Mouse (Mus musculus): ENCODE results near the gene Mypn.

The Mypn gene

DNA sequence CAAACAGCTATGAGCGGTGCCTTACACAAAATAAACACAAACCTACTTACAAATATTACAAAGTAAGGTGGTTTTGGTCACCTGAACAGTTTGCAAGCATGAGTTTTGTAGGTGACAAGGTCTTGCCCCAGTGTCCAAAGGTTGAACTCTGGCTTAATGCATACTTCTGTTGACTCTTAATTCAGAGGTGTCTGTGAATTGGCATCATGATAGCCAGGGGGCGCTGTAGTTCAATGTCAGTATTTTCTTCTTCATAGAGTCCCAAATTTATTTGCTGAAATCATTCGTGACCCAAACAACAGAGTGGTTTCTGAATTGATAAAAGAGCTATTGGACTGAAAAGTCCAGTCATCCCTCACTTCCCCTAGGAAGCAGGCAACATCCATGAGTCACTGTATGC, 50.2 kb downstream of the Mypn start:
- peak; percentile 57 to 84 for DNase-seq

DNA sequence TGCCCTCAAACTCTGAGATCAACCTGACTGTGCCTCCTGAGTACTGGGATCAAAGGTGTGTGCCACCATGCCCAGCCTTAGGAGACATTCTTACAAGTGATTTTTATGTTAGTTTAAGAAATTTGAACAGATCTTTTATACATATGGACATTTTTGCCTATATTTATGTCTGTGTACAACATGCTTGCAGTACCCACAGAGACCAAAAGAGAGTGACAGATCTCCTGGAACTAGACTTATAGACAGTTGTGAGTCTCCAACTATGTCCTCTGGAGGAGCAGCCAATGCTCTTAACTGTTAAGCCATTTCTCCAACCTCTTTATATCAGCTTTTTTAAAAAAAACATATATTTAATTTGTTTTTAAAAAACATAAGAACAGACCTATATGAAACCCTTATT, 51.4 kb downstream of the Mypn start:
- no peak for DNase-seq

DNA sequence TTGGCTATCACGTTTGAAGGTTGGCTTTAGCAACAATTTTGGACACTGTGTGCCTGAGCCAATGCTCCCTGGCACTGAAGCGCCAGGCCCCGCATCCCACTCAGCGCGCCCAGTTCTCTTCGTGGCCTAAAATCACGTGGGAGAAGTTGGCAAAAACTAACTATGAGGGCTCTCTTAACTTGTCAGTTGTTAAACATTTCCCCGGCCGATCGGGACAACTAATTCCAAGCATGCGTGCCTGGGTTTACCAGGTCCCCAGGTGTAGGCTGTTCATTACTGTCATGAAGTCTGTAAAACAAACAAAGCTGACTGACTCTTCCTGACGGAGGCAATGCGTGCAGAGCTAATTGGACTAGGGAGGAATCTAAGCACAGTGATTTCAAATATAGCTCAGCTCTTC, 61.1 kb downstream of the Mypn start:
- DNase-seq, result no peak

DNA sequence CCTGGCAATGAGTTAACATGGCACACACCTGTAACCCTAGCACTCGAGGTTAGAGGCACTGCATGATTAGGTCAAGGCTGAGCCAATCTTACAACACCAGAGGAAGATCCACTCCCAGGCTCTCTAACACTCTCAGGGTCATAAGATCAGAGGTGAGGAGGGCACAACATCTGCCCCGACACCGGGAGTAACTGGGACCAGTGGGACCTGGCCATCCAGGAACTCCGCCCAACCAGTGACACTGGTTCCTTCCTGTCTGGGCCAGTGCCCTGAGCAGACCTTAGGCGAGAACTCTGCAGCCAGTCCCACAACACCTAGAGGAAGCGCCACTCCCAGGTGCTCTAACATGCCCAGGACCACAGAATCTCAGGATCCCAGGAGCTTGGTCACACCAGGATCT, 67.3 kb downstream of the Mypn start:
- DNase-seq, result no peak

DNA sequence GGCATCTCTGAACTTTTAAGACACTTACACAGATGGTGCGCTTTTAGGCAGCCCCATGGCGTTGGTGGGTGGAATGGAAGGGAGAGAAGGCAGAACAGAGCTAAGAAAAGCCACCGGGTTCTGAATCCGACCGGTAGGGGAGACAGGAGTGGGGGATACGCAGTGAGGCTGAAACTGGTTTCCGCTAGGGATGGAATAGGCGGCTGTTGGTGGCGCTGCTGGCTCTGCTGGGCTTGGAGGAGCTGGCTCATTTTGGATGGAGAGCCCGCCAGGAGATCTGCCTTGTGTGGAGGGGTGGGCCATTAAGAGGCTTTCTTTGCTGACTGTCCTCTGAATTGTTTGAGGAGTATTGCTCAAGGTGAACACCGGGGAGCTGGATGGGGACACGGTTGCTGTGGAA, 68.1 kb downstream of the Mypn start:
- DNase-seq, result no peak

DNA sequence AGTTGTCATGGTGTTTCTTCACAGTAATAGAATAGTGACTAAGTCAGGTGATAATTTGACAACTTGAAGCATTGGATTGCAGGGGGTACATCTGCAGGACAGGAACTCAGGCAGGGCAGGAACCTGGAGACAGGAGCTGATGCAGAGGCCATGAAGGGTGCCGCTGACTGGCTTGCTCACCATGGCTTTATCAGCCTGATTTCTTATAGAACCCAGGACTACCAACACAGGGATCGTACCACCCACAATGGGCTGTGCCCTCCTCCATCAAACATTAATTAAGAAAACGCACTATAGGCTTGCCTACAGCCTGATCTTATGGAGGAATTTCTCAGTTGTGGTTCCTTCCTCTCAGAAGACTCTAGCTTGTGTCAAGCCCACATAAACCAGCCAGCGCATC, 70.4 kb downstream of the Mypn start:
- no peak for DNase-seq

DNA sequence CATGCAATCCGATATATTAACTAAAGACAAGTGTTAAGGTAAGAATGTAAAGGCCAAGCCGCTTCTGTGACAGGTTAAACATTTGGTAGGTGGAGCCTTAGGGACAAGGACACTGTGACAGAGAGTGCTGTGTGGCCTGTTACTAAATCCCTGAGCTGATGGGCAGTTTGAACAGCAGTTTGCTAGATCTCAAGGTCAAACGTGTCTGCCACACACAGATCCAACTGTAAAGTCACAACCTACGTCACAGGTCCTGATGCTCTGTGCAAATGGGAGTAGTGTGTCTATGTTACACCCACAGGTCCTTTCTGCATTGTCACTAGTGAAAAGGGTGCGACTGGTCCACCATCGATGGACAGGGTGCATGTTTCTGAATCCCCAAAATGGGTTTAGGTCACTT, 71.4 kb downstream of the Mypn start:
- DNase-seq, result no peak

DNA sequence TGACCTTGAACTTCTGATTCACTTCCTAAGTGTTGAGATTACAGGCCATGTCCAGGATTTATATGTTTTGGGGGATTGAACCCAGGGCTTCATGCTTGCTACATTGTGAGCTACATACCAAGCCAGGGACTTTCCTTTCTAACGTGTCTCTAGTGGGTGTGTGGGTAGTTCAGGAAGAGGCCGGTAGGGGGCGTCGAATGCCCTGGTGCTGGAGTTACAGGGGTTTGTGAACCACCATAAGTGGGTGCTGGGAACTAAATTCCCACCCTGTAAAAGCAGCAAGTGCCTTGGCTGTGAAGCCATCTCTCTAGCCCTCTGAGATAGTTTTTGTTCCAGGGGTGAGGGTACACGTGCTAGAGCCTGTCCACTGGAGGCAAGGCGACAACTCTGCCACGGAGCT, 73.3 kb downstream of the Mypn start:
- no peak for DNase-seq

DNA sequence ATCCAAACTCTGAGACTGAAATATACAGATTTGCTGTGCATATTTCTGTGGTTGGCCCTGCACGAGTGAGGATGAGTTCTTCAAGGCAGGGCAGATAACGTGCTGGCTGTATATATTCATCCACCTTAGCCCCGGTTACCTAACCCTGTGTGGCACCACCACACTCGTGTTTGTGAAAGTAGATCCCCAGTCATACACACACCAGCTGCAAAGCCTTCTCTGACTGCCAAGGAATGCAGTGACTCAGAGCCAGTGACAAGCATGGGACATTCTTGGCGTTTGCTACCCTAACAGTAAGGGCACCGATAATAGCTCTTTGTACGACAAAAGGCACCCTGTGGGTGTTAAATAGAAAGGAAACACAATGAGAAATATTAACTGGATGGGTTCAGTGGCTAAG, 75.5 kb downstream of the Mypn start:
- DNase-seq, result no peak

DNA sequence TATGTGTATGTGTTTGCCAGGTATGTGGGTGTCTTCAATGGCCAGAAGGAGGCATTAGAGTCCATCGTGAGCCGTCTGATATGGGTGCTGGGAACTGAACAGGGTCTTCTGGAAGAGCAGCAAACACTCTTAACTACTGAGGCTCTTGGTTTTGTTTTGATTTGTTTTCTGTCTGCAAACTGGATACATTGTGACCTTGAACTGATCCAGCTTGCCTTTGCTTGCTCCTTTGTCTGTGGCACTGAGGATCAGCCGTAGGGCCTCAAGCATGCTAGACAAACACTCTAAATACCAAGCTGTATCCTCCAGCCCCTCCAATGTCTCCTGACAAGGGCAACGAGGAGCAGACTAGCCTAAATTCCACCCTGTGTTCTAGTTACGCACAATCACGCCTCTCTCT, 76.6 kb downstream of the Mypn start:
- DNase-seq, result no peak

DNA sequence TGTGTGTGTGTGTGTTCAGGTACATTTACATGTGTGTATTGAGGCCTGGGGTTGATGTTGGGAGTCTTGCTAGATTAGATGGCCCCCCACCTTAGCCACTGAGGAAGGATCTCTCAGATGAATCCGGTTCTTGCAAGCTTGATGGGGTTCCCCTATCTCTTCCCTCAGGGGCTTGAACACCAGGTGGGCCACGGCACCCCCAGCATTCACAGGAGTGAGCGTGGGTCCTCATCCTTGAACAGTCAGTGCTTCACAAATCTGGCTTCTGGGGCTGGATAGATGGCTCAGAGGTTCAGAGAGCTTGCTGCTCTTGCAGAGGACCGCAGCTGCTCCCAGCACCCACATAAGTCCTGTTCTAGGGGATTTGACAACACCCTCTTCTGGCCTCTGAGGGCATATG, 77.6 kb downstream of the Mypn start:
- no peak for DNase-seq

DNA sequence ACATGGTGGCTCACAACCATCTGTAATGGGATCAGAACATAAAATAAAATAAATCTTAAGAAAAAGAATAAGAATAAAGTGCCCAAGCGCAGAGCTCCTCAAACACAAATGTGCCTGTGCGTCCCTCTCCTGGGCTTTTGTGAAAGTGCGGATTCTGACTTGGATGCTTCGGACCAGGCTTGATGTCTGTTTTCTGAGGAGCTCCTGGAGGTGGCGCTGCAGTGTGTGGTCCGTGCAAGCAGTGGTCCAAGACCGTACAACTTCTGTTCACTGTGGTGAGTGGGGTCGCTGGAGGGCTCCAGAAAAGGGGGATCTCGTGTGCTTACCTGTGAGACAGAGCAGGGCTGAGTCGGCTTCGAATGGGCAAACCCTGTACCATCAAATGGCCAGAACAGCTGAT, 78.4 kb downstream of the Mypn start:
- no peak for DNase-seq

DNA sequence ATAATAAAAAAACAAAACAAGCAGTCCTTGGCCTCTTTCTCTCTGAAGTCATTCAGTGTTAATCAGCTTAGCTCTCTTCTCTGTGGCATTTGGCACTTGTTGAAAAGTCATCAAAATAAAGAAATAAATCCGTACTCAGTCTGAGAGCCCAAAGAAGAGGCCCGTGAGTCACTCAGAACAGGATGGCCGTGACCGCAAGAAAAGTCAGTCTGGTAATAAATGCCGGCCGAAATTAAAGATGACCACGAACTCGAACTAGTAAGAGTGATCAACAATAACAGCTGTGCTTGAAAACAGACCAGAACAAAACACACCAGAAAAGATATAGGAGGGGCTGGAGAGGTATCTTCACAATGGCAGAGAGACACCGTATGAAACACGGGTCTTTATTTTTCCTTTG, 79.7 kb downstream of the Mypn start:
- no peak for DNase-seq

DNA sequence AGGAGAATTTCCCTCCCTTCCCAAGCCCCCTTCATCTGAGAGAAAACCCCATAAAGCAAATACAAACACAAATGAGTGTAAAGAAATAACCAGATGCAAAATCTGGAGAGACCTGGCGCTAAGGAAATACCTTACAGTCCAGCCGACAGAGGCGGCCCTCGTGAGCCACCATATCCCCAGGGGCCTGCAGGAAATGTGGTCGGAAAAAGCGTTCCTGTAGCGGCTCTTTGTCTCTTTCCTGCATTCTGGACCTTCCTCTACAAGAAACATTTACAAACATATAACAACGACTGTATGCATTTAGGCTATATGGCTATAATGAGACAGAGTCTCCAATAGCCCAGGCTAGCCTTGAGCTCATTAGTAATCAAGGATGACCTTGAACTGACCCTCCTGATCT, 80.6 kb downstream of the Mypn start:
- no peak for DNase-seq

DNA sequence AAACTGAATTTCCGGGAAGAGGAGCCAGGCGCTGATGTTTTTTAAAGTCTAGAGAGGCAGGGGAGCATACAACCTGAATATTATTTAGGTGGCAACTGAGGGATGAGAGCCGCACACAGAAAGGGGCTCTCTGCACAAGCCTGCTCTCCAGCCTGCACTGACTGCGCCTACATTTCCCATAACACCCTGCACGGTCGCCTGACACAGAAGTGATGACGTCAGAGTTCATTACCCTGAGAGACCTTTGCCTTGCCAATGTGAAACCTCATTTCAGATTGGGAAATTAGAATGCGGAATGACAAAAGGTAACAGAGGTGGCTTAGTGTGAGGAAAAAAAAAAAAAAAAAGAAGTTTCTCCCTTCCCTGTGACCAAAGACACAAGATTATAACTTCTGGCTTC, 81.2 kb downstream of the Mypn start:
- no peak for DNase-seq

DNA sequence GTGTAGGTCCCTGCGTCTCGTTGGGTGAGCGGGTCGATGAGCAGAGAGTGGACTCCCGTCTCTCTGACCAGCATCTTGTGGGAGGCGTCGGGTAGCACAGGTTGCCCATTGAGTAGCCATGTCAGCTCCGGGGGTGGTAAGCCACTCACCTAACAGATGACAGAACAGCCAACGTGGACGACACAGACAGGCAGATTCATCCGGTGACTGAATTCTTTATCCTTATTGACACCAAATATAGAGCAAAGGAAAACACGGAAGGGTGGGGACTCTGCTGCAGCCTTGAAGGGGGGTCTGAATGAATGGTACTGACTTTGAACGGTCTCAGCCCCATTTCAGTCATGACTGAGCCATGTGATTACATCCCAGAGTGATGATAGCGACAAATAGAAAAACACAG, 81.8 kb downstream of the Mypn start:
- DNase-seq, result no peak

DNA sequence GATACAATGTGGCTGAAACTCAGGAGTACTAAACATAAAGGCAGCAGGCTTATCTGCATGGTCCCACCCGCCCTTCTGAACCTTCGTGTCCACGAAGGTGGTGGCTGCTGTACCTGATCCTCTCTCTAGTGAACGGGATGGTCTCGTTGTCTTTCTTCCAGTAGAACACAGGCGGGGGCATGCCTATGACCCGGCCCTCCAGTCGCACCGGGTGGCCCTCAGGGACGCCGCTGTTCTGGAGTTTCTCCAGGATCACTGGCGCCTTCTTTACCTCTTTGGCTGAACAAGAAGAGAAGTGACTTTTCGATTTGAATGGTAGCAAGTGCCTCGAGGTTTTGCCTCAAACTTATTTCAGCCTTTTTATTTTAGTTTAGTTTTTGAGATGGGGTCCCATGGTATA, 83.8 kb downstream of the Mypn start:
- no peak for DNase-seq

DNA sequence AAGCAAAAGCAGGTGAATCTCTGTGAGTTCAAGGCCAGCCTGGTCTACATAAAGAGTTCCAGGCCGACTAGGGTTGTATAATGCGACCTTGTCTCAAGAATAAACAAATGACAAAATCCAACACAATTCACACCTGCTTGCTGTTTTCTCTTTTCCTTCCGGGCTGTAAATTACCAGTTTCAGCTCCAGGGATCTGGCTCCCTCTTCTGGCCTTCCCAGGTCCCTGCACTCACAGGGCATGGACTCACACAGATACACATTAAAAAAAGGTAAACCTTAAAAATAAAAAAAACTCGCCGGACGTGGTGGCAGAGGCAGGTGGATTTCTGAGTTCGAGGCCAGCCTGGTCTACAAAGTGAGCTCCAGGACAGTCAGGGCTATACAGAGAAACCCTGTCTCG, 86.2 kb downstream of the Mypn start:
- DNase-seq, result no peak

DNA sequence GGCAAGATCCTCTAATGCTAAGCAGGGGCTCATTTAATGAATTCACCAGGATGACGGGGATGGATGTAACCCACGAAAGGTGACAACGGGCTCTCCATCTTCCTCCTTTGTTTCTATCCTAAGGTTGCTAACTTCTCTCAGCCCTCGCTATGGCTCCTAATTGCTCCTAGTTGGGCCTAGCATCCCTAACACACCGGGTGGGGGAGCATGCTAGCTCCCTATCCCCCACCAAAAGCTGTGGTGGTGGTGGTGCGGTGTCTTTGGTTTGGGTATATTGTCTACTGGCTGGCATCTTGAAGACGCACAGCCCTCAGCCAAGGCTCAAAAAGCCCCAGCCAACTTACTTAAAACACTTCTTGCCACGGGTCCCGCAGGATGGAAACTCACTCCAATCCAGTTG, 87.4 kb downstream of the Mypn start:
- DNase-seq, result no peak

DNA sequence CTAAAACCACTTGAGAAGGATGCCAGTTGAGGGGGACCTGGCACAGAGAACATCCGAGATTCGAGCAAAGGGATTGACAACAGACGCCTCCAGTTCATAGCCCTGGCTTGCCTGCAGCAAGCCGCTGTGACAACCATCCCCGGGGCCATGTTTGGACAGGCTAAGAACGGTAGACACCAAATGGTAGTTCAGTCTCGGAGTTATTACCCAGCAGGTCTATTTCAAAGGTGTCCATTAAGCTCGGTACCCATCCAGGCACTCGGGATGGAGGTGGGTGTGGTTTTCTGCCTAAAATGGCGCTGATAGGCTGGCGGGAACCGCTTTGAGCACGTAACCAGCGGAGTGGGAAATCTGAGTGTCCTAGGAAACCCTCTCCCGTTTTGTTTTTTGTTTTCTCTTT, 87.9 kb downstream of the Mypn start:
- no peak for DNase-seq

DNA sequence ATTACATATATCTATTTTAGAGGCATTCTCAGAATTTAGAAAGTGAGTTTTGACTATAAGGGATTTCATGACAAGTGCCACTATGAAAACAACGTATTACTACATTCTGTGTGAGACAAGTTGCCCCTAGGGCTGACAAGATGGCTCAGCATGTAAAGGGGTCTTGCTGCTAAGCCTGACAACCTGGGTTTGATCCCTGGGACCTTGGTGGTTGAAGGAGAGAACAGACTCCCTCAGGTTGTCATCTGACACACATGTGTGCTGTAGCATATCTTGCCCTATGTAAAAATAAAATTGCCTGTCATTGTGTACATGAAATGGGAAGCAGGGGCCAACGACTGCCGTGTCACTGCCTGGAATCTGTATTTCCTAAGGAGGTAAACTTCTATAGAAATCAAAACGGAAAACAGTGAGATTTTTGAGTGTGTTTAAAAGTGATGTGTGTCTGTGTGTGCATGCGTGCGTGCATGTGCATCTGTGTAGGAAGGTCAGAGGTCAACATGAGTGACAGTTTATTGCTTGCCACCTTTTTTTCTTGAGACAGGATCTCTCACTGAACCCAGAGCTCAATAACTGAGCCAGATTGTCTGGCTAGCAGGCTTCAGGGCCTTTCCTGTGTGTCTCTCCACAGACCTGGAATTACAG, 89.9 kb downstream of the Mypn start:
- no peak for DNase-seq

DNA sequence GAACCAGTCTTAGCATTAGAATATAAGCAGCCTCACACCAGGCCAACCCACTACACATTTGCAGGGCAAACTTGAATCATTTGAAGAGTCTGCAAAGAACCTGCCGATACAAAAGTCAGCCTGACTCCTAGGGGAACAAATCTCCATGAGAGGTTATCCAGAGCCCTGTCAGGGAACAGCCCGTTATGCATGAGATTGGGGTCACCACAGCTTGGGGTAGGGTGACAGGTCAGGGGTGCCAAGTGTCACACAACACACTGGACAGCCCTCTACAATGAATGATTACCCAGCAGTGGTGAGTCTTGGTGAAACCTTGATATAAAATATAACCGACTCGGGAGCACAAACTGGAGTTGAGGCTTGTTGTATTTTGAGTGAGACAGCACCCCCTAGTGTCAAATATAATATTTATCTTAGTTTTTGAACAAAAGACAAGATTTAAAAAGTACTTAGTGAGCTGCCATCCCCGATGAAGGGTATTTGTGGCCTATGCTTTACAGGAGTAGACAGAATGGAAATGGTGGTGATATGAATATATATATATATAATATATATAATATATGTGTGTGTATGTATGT, 90.6 kb downstream of the Mypn start:
- no peak for DNase-seq

DNA sequence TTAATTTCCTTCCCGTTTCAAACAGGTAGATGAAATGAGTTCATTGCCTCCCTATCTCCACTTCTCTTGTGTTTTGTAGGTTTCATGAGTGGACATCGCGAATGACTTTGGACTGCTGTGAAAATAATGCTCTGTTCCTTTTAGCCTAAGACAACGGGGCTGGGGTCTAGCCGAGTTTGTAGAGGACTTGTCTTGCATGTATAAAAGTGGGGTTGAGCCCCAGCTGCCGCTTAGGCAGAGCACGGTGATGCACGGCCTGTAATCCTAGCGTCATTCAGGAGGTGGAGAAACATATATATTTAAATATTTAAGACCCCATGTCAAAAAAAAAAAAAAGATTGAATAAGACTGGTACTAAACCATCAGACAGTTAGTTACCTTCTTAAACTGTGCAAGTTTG, 103.1 kb downstream of the Mypn start:
- no peak for DNase-seq

DNA sequence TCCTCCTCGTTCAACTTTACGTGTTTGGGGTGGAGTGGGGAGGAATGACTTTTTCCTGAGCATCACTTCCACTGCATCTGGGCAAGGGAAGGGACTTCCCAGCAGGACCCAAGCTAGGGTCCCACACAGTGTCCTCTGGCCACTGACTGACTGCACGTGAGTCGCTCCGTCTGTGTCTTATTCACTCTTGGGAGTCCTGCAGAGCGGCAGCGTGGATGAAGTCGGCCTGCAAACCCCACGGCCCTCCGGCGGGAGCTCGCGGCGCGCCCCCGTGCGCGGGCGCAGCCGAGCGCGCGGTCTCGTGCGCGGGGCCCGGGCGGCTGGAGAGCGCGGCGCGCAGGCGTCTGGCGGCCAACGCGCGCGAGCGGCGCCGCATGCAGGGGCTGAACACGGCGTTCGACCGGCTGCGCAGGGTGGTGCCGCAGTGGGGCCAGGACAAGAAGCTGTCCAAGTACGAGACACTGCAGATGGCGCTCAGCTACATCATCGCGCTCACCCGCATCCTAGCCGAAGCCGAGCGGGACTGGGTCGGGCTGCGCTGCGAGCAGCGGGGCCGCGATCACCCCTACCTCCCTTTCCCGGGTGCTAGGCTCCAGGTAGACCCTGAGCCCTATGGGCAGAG, 103.7 kb downstream of the Mypn start:
- peak in 1 of 2 experiments; percentile 10 for DNase-seq

DNA sequence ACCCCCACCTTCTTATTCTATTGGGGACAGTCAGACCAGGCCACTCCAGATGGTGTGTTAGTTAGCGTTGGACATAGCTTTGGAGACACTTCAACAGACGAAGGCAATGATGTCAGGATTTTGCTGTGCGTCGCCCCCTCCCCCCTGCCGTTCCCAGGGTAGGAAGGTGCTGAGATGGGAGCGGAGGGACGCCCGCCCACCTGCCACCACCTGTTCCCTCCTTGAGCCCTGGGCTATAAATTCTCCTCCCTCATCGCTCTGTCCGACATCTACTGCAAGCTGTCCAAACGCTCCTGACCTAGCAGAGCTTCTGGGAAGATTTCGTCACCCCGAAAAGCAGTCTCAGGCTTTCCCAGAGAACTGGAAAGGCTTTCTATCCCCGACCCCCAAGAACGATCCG, 104.2 kb downstream of the Mypn start, which contains the start of gene Atoh7:
TSS of gene Atoh7 (plus strand) at position 131 of the 400 bp plus-strand sequence.
- no peak for DNase-seq
